Mouse (Mus musculus) cerebellum, adult (tissue): ENCODE data around the gene Scgb3a1.
A peak's percentile ranks its signal among the peaks of the same experiment; 100 is the strongest.

Source experiments
- ATAC-seq: cut with Nextera tagmentation; 2 replicates; pipeline ENCODE4 v1.9.2; 2017; ENCODE audit warnings: mild to moderate bottlenecking, moderate library complexity, mixed read lengths; ENCODE audit not compliant: insufficient number of reproducible peaks, low FRiP score, low TSS enrichment

Scgb3a1 gene

GRCm38 (mm10) chr11:49658065-49658464 is 5.3 kb upstream of the Scgb3a1 start:
- no peak for ATAC-seq

GRCm38 (mm10) chr11:49658791-49659469 is 4.5 kb upstream of the Scgb3a1 start:
- no peak for ATAC-seq

GRCm38 (mm10) chr11:49659470-49659799 is 4.0 kb upstream of the Scgb3a1 start:
- no peak for ATAC-seq

GRCm38 (mm10) chr11:49662292-49662780 is 1.1 kb upstream of the Scgb3a1 start:
- ATAC-seq = no peak

GRCm38 (mm10) chr11:49664262-49665140 is 1.1 kb downstream of the Scgb3a1 start:
- ATAC-seq = no peak

- ATAC-seq = no peak
Measured at GRCm38 (mm10) chr11:49665462-49665861, 2.1 kb downstream of the Scgb3a1 start.

- ATAC-seq = no peak
Measured at GRCm38 (mm10) chr11:49673433-49673832, 10.0 kb downstream of the Scgb3a1 start.

- ATAC-seq = no peak
Measured at GRCm38 (mm10) chr11:49684237-49684973, 21.0 kb downstream of the Scgb3a1 start.

- ATAC-seq = no peak
Measured at GRCm38 (mm10) chr11:49695013-49695412, 31.6 kb downstream of the Scgb3a1 start.

GRCm38 (mm10) chr11:49695695-49696094 is 32.3 kb downstream of the Scgb3a1 start:
- ATAC-seq = no peak

GRCm38 (mm10) chr11:49696472-49696871 is 33.1 kb downstream of the Scgb3a1 start:
- ATAC-seq = no peak

- no peak for ATAC-seq
Measured at GRCm38 (mm10) chr11:49697779-49698178, 34.4 kb downstream of the Scgb3a1 start.

GRCm38 (mm10) chr11:49699079-49699478 is 35.7 kb downstream of the Scgb3a1 start:
- ATAC-seq = no peak

- ATAC-seq = no peak
Measured at GRCm38 (mm10) chr11:49702014-49702413, 38.6 kb downstream of the Scgb3a1 start.

GRCm38 (mm10) chr11:49704804-49705203 is 41.4 kb downstream of the Scgb3a1 start:
- no peak for ATAC-seq

GRCm38 (mm10) chr11:49707834-49708233 is 44.4 kb downstream of the Scgb3a1 start:
- ATAC-seq = no peak

- no peak for ATAC-seq
Measured at GRCm38 (mm10) chr11:49710664-49711063, 47.3 kb downstream of the Scgb3a1 start.

- peak; percentile 9; the same call in 1 of the 2 replicates for ATAC-seq
Measured at GRCm38 (mm10) chr11:49711981-49712554, 48.7 kb downstream of the Scgb3a1 start.

GRCm38 (mm10) chr11:49712555-49713335 is 49.3 kb downstream of the Scgb3a1 start, which contains the start of gene Cnot6:
Cnot6 (minus strand) TSS chr11:49712723.
- ATAC-seq = peak; percentile 98
